Mouse (Mus musculus): ENCODE data around the gene Psme2. TPM values are rescaled to one million over a fixed set of nuclear protein-coding genes. Genes with fewer than 3 reads are reported as not detected.

The Psme2 gene
- 100 to 1,000 TPM; 400 to 422 TPM for total RNA-seq (2021)
- long read RNA-seq, experiment 1, transcript Psme2-208 (11 exons, 962 nt): major isoform, 56 of 59 reads
- long read RNA-seq, experiment 1, partial matches to known transcripts: 0 of 59 reads
- long read RNA-seq, experiment 1, other reads (novel, unspliced or antisense): 2 of 59 reads
- long read RNA-seq, experiment 2, transcript Psme2-208 (11 exons, 962 nt): major isoform, 199 of 209 reads
- long read RNA-seq, experiment 2, partial matches to known transcripts: 7 of 209 reads
- long read RNA-seq, experiment 2, other reads (novel, unspliced or antisense): 2 of 209 reads

DNA sequence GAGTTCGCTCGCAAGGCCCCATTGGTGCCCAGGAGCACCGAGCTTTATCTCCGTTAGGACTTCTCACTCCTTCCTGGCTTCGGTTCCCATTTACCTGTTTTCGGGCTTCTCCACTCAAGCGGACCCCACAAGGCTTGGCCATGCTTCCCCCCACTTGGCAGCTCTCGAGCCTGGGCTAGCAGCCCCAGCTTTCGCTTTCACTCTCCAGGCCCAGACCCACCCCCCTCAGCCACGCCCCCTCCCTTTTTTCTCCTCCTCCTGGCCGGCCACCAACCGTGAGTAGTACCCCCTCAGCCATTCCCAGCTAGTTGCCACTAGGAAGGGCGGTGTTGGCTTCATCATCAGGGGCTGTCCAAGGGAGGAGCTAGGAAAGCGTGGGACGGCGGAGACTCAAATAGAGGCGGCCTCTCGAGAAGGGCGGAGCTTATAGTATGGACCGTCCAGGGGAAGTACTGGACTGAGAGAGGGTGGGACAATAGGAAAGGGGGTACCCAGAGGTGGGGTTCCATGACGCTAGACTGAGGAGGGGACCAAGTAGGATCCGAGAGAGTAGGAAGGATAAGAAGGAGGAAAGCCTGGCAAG, at the start of gene Psme2:
TSS of gene Psme2 (minus strand) at position 366 of the 583 bp plus-strand sequence.
- peak; percentile 82 to 84 for DNase-seq (ENCODE audit: low spot score in 2 of 2)

- DNase-seq (ENCODE audit: low spot score in 2 of 2): no peak
Measured at GRCm38 (mm10) chr14:55637795-55638194, 46.9 kb upstream of the Psme2 start, which contains the start of gene Gm49378. Gm49378 (minus strand) TSS chr14:55637895.

GRCm38 (mm10) chr14:55635523-55636007, 44.7 kb upstream of the Psme2 start, which contains the start of gene Ipo4:
Ipo4 (minus strand) TSS chr14:55635957.
- DNase-seq (ENCODE audit: low spot score in 2 of 2): peak; percentile 81 to 83

DNA sequence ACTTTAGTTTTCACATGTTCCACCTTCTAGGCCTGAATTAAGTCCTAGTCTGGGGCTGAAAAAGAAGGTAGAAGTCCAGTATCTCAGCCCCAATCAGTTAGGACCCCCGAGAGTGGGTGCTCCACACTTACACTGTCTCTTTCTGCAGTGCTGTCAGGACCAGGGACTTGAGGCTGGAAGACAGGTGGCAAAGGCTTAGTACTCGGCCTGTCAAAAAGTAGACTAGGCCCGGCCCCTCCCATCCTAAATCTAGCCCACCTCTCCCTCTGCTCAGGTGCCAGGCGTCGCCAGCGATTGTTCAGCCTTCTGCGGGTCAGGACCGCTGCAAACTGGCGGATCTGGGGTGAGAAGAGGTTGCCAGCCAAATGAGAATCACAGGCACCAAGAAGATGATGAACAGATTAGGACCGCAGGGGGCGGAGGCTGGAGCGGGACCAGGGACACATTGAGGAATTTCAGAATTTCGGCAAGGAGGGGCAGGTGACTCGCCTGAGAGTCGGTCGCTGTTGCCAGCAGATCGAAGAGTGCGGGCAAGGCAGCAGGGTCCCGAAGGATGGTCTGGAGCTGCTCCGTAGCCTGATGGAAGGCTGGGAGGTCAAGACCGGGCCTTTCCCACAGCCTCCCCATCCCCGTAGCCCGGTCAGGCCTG, 44.1 kb upstream of the Psme2 start:
- no peak for DNase-seq (ENCODE audit: low spot score in 2 of 2)

- DNase-seq (ENCODE audit: low spot score in 2 of 2): peak; percentile 52 to 73
Measured at GRCm38 (mm10) chr14:55629312-55629711, 38.4 kb upstream of the Psme2 start.

DNA sequence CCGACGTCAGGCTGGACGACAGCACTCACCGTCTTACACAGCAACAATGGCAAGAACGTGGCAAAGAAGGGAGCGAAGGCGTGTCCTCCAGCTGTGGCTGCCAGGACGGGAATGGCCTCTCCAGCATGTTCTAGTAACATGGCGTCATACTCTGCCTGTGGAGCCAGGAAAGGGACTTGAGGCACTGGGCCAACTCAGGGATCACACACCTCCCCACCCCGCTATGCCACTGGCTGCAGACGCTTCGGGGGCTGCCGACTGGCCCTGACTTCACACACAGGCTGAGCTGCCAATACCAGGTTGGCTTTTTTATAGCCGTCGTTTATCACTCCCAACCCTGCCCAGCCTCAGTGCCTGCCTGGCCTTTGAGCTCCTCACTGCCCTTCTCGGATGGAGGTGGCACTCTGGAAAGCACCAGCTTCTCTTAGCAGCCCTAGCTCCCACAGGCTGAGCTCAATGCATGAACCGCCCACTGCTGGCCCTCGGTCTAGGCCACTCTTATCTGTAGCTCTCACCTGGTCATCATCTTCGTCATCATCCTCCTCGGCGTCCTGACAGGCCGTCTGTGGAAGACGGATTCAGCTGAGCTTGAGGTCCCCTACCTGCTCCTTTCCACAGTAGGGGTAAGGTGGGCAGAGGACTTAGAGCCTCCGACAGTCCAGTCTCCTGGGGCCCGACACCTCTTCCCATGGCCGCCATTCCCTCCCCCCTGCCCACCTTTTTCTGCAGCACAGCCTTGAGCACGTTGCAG, 37.3 kb upstream of the Psme2 start:
- no peak for DNase-seq (ENCODE audit: low spot score in 2 of 2)

DNA sequence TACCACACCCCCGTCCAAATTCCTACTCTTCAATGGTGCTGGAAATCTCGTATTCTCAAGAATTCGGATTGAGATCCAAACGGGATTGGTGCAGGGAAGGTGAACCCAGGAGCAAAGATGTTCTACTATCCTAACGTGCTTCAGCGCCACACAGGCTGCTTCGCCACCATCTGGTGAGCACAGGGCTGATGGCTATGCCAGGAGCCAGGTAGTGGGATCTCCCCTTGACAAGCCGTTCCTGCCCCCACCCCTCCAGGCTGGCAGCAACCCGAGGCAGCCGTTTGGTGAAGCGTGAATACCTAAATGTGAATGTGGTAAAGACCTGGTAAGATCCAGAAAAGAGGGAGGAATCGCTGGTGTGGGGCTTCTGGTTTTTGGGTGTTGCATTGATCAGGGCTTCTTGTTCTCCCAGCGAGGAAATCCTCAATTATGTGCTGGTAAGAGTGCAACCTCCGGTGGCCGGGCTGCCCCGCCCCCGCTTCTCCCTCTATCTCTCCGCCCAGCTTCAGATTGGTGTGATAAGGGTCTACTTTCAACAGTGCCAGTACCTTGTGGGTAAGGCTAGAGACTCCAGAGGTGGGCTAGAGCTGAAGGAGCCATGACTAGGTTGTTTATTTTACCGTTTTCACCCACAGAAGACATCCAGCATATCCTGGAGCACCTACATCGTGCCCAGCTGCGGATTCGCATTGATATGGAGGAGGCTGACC, 27.7 kb upstream of the Psme2 start:
- DNase-seq (ENCODE audit: low spot score in 2 of 2): no peak

- DNase-seq (ENCODE audit: low spot score in 2 of 2): no peak
Measured at GRCm38 (mm10) chr14:55617822-55618221, 26.9 kb upstream of the Psme2 start, which contains the start of gene Rec8. Rec8 (plus strand) TSS chr14:55618037.

GRCm38 (mm10) chr14:55616844-55617243, 25.9 kb upstream of the Psme2 start:
- no peak for DNase-seq (ENCODE audit: low spot score in 2 of 2)

DNA sequence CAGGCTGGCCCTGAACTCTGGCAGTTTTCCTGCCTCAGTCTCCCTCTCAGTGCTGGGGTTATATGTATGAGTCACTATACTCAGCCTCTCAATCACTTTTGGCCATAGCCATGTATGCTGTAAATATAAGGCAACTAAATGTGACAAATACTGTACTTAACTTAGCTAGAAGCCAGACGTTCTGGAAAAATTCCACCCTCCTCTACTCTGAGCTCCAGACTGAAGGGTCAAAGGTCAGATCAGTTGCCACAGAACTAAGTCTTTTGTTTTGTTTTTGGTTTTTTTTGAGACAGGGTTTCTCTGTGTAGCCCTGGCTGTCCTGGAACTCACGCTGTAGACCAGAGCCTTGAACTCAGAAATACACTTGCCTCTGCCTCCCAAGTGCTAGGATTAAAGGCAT, 25.0 kb upstream of the Psme2 start:
- DNase-seq (ENCODE audit: low spot score in 2 of 2): no peak

- no peak for DNase-seq (ENCODE audit: low spot score in 2 of 2)
Measured at GRCm38 (mm10) chr14:55614565-55615178, 23.8 kb upstream of the Psme2 start.

- DNase-seq (ENCODE audit: low spot score in 2 of 2): no peak
Measured at GRCm38 (mm10) chr14:55613346-55613745, 22.4 kb upstream of the Psme2 start.

GRCm38 (mm10) chr14:55608339-55608738, 17.4 kb upstream of the Psme2 start:
- DNase-seq (ENCODE audit: low spot score in 2 of 2): no peak

DNA sequence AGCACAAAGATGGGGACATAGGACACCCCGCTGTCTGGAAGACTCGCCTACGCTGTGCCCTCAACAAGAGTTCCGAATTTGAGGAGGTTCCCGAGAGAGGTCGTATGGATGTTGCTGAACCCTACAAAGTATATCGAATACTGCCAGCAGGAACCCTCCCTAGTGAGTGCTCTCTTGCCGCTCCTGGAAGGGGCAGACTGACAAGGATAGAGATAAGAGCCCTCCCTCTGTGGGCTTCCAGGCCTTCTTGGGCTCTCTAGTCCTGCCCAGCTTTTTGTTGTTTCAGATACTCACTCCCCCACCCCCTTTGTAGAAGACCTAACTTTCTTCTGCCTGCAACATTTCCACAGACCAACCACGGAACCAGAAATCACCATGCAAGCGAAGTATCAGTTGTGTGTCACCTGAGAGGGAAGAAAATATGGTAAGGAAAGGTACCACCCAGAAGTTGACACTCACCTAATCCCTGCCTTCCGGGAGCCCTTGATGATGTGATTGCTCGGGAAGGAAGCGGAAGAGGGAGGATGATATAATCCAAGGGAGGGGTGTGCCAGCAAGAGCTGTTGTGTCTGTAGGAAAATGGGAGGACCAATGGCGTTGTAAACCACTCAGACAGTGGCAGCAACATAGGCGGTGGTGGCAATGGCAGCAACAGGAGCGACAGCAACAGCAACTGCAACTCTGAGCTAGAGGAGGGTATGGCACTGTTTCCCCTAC, 15.0 kb upstream of the Psme2 start:
- DNase-seq (ENCODE audit: low spot score in 2 of 2): no peak

- no peak for DNase-seq (ENCODE audit: low spot score in 2 of 2)
Measured at GRCm38 (mm10) chr14:55604823-55605222, 13.9 kb upstream of the Psme2 start.

DNA sequence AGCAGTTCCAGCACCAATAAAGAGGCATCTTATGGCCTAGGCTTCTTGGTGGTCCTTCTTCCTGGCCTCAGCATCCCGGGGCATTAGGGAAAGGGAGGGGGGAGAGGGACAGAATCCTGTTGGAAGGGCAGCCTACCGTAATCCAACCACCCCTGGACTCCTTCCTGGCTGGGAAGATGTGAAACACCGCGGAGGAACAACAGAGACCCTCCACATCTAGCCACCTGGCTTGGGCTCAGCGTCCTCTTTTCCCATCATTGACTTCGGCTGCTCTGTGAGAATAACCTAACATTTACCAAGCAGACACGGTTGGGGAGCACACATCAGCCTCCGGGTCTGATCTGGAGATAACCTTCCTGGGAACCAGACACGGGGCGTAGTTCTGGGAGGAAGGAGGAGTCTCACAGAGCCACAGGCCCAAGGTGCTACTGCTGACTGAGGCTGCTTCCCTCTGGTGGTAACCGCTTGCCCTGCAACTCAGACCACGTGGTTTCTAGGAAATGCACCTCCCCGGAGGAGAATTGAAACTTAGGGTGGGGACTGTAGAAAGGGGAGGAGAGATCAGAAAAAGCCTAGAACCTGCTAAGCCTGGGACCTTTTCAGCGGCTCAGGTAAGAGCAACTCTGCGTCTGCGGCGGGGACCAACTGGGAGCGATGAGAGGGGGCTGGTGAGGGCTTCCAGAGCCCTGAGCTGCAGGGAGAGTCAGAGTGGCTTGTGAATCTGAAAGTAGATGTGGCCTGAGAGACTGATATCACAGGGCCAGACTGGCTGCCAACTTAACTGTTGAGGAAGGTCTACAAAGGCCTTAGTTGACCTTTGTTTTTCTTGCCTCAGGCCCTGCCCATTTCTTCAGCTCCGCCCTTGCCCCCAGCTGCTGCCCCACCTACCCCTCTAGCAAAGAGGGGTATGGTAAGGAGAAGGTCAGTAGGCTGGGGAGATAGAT, 13.0 kb upstream of the Psme2 start:
- peak; percentile 86 for DNase-seq (ENCODE audit: low spot score in 2 of 2)

- no peak for DNase-seq (ENCODE audit: low spot score in 2 of 2)
Measured at GRCm38 (mm10) chr14:55603271-55603632, 12.3 kb upstream of the Psme2 start, which contains the start of gene Irf9. Irf9 (plus strand) TSS chr14:55603571.

All from adrenal gland, adult 18-20 months (tissue).